Mouse (Mus musculus): ENCODE data around the gene Nutf2-ps1. TPM values are rescaled to one million over a fixed set of nuclear protein-coding genes. Genes with fewer than 3 reads are reported as not detected.

Gene Nutf2-ps1
- polyA plus RNA-seq, 1 experiment, result 48.9 TPM

DNA sequence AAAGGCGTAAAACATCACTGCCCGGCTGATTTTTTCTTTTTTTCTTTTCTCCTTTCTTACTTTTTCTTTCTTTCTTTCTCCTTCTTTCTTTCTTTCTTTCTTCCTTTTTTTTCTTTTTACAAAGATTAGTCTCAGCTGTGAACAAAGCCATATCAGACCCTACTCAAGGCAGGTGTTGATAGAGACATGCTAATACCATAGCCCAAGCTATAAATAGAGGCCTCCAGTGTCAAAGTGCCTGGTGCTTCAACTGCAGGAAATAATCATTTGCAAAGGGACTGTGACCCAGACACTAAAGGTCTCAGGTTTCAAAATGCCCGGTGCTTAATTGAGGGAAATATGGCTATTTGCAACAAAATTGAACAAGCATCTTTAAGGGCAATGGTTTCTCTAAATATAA is 20.3 kb downstream of the Nutf2-ps1 start:
- no peak for TF ChIP-seq POLR2A (IDR thresholded peaks at IDR 0.05; ENCODE audit: low read depth, low read length)
- TF ChIP-seq CTCF (IDR thresholded peaks at IDR 0.05; ENCODE audit: extremely low read depth, insufficient read length, insufficient replicate concordance, low read depth, low read length), result no peak
- 63% methylated on average over 3 of the region's 3 CpGs for WGBS
- H3K4me3 ChIP-seq (ENCODE audit: low read depth, low read length), result no peak overlapping the region
- peaks cover 2% of the 10 kb centered on the region; the same call in 1 of the 2 replicates for H3K4me1 ChIP-seq (ENCODE audit: control insufficient read depth, insufficient read depth, insufficient read length, low read length)
- H3K27me3 ChIP-seq (ENCODE audit: control insufficient read depth, insufficient read depth, low read length), result no peaks in the 10 kb centered on the region
- no peak overlapping the region for H3K27ac ChIP-seq (ENCODE audit: insufficient read depth, low read depth, low read length)
- no peaks in the 10 kb centered on the region for H3K36me3 ChIP-seq (ENCODE audit: control insufficient read depth, insufficient read depth, low read length)

DNA sequence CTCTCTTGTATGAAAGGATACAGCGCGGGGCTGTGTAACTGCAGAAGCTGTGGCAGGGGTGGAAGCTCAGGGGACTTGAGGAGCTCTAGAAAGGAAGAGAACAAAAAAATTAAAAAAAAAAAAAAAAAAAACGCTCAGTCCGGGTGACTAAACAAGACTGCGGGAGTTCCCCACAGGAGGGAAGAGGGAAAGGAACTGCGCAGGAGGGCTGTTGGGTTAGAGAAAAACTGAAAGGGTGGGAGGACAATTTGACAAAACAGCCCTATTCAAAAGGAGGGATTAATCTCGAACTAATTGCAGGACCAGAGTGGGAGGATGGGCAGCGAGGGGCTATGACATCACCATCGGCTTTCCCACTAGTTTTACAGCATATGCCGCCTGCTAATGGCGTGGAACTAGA is 21.0 kb downstream of the Nutf2-ps1 start:
- Histone ChIP-seq H3K4me1 (ENCODE audit: control insufficient read depth, insufficient read depth, insufficient read length, low read length) (no peaks in the 10 kb centered on the region; the same call in 1 of the 2 replicates), H3K27me3 (ENCODE audit: control insufficient read depth, insufficient read depth, low read length) (no peaks in the 10 kb centered on the region), H3K27ac (ENCODE audit: insufficient read depth, low read depth, low read length) (no peak overlapping the region), H3K4me3 (ENCODE audit: low read depth, low read length) (no peak overlapping the region), H3K36me3 (ENCODE audit: control insufficient read depth, insufficient read depth, low read length) (no peaks in the 10 kb centered on the region)
- 78% methylated on average over 11 of the region's 11 CpGs for WGBS
- TF ChIP-seq POLR2A (IDR thresholded peaks at IDR 0.05; ENCODE audit: low read depth, low read length) (no peak), CTCF (IDR thresholded peaks at IDR 0.05; ENCODE audit: extremely low read depth, insufficient read length, insufficient replicate concordance, low read depth, low read length) (no peak)

DNA sequence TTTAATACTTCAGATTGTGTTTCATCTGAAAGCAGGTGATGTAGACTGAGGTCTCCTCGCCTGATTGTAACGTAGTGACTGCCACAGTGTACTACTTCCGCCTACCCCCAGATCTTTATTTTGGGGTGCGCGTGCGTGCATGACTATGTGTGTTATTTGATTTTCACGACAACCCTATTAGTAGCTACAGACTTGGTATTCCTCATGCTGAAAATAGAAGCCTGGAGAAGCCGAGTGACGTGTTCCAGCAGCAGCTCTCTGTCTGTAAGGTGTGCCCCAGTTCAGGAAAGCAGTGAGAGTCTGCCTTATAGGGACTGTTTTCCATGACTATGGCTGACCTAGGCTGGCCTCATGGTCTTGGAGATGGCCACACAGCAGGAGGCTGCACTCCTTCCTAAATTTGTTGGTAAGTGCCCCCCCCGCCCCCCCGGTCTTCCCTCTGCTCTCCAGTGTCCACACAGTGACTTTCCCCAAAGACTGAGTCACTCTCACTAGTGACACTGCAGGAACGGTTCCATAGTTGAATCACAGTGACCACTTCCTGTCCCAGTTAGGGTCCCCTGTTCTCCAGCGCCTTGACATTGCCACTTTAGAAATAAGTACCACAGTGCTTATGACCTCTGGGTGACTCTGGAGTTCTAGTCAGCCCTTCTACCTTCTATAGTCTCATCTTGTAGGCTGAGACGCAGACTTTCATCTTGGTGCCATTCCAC is 23.1 kb downstream of the Nutf2-ps1 start:
- 93% methylated on average over 14 of the region's 14 CpGs for WGBS
- H3K4me1 ChIP-seq (ENCODE audit: control insufficient read depth, insufficient read depth, insufficient read length, low read length), result no peaks in the 10 kb centered on the region
- H3K27ac ChIP-seq (ENCODE audit: insufficient read depth, low read depth, low read length), result no peak overlapping the region
- no peak overlapping the region for H3K4me3 ChIP-seq (ENCODE audit: low read depth, low read length)
- H3K27me3 ChIP-seq (ENCODE audit: control insufficient read depth, insufficient read depth, low read length), result no peaks in the 10 kb centered on the region
- no peaks in the 10 kb centered on the region for H3K36me3 ChIP-seq (ENCODE audit: control insufficient read depth, insufficient read depth, low read length)
- TF ChIP-seq CTCF (IDR thresholded peaks at IDR 0.05; ENCODE audit: extremely low read depth, insufficient read length, insufficient replicate concordance, low read depth, low read length) (no peak), POLR2A (IDR thresholded peaks at IDR 0.05; ENCODE audit: low read depth, low read length) (no peak)

DNA sequence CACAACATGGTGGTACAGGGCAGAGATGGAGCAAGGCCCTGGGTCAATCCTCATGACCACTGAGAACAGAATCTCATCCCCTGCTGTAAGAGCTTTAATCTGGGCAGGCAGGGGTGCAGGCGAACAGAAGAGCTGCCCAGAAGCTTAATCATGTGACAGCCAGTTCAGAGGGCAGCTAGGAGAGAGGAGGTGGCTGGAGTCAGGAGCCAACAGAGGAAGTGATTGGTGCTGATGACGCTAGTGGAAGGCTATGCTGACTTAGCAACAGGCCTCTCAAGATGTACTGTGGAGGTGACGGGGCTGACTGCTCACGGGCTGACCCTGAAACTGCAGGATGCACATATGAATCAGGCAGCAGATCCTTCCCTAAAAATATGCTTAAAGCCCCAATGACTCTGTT is 24.7 kb downstream of the Nutf2-ps1 start:
- 60% methylated on average over 4 of the region's 4 CpGs for WGBS
- no peak overlapping the region for H3K4me3 ChIP-seq (ENCODE audit: low read depth, low read length)
- H3K27ac ChIP-seq (ENCODE audit: insufficient read depth, low read depth, low read length), result no peak overlapping the region
- H3K27me3 ChIP-seq (ENCODE audit: control insufficient read depth, insufficient read depth, low read length), result no peaks in the 10 kb centered on the region
- H3K4me1 ChIP-seq (ENCODE audit: control insufficient read depth, insufficient read depth, insufficient read length, low read length), result no peaks in the 10 kb centered on the region
- H3K36me3 ChIP-seq (ENCODE audit: control insufficient read depth, insufficient read depth, low read length), result no peaks in the 10 kb centered on the region
- TF ChIP-seq CTCF (IDR thresholded peaks at IDR 0.05; ENCODE audit: extremely low read depth, insufficient read length, insufficient replicate concordance, low read depth, low read length) (no peak), POLR2A (IDR thresholded peaks at IDR 0.05; ENCODE audit: low read depth, low read length) (no peak)

DNA sequence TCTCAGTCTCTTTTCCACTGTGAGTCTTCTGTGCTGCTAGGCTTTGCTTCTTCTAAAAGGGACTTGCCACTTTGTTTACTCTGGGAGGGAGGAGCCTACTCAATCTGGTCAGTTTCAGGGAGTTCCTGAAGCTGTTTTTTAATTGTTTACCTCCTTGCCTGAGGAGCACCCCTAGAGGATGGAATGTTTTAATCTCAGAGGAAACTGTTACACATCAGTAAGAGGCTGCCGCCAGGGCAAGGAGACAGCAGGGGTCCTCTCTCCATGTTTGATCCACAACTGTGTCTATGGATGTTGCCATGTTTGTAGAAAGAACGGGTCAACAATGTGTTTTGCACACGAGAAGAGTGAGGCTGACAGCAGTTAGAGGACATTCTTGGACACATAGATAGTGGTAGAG is 28.4 kb downstream of the Nutf2-ps1 start:
- Histone ChIP-seq H3K36me3 (ENCODE audit: control insufficient read depth, insufficient read depth, low read length) (no peaks in the 10 kb centered on the region), H3K27ac (ENCODE audit: insufficient read depth, low read depth, low read length) (no peak overlapping the region), H3K27me3 (ENCODE audit: control insufficient read depth, insufficient read depth, low read length) (no peaks in the 10 kb centered on the region), H3K4me3 (ENCODE audit: low read depth, low read length) (no peak overlapping the region), H3K4me1 (ENCODE audit: control insufficient read depth, insufficient read depth, insufficient read length, low read length) (peaks cover 5% of the 10 kb centered on the region; the same call in 1 of the 2 replicates)
- WGBS, result 89% methylated on average over 3 of the region's 3 CpGs
- no peak for TF ChIP-seq POLR2A (IDR thresholded peaks at IDR 0.05; ENCODE audit: low read depth, low read length)
- TF ChIP-seq CTCF (IDR thresholded peaks at IDR 0.05; ENCODE audit: extremely low read depth, insufficient read length, insufficient replicate concordance, low read depth, low read length), result no peak

DNA sequence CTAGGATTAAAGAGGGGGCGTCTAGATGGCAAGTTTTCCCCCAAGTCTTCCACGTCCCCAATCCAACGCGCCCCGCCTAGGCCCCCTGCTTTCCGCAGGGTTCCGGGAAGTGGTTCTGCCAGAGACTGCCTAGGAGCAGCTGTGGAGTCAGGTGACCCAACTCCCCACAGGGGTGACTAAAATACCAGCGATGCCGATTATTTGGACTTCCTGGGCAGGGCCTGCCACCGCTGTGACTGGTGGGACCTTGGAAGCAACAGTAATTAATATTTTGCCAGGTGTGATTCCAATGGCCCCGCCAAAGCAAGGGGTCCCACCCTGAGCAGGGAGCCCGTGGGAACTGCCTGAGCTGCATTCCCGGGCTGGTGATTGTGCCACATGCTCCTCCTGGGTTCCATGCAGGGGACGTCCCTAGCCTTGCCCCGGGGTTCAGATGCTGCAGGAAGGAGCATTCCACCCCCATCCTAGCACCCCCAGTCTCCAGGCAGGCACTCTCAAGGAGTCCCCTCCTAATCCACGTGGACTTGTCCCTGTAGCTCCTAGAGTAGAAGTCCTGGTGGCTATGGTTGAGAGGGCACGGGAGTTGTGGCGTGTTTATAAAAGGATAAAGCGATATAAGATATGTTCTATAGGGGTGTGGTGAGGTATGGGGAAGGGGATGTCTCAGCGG is 31.5 kb downstream of the Nutf2-ps1 start:
- no peaks in the 10 kb centered on the region for H3K36me3 ChIP-seq (ENCODE audit: control insufficient read depth, insufficient read depth, low read length)
- TF ChIP-seq POLR2A (IDR thresholded peaks at IDR 0.05; ENCODE audit: low read depth, low read length), result no peak
- no peak for TF ChIP-seq CTCF (IDR thresholded peaks at IDR 0.05; ENCODE audit: extremely low read depth, insufficient read length, insufficient replicate concordance, low read depth, low read length)
- H3K27ac ChIP-seq (ENCODE audit: insufficient read depth, low read depth, low read length), result no peak overlapping the region
- no peak overlapping the region for H3K4me3 ChIP-seq (ENCODE audit: low read depth, low read length)
- H3K4me1 ChIP-seq (ENCODE audit: control insufficient read depth, insufficient read depth, insufficient read length, low read length), result peaks cover 12% of the 10 kb centered on the region
- no peaks in the 10 kb centered on the region for H3K27me3 ChIP-seq (ENCODE audit: control insufficient read depth, insufficient read depth, low read length)
- 18% methylated on average over 20 of the region's 20 CpGs for WGBS

DNA sequence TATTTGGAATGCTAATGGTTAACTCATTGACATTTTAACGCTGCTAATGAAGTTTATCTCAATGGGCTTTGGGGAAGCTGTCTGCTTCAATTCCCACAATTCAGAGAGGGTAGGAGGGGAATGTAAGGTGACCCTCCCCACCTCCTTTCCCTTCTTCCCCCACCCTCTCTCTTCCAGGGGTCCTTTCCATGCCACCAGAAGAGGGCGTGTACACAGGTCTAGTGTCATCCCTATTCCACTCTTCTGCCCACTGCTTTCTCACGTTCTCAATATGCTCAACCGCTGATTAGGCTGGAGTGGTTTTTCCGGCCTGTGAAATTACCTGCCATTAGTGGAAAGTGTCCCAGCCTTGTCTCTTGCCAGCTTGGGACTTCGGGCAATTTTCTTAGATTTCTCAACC is 32.0 kb downstream of the Nutf2-ps1 start:
- TF ChIP-seq POLR2A (IDR thresholded peaks at IDR 0.05; ENCODE audit: low read depth, low read length), result no peak
- TF ChIP-seq CTCF (IDR thresholded peaks at IDR 0.05; ENCODE audit: extremely low read depth, insufficient read length, insufficient replicate concordance, low read depth, low read length), result no peak
- Histone ChIP-seq H3K27ac (ENCODE audit: insufficient read depth, low read depth, low read length) (no peak overlapping the region), H3K36me3 (ENCODE audit: control insufficient read depth, insufficient read depth, low read length) (no peaks in the 10 kb centered on the region), H3K4me1 (ENCODE audit: control insufficient read depth, insufficient read depth, insufficient read length, low read length) (peaks cover 12% of the 10 kb centered on the region), H3K27me3 (ENCODE audit: control insufficient read depth, insufficient read depth, low read length) (no peaks in the 10 kb centered on the region), H3K4me3 (ENCODE audit: low read depth, low read length) (no peak overlapping the region)
- 28% methylated on average over 6 of the region's 6 CpGs for WGBS

All from small intestine, adult 2 months (tissue).